Mouse (Mus musculus) bone marrow macrophage, adult 2 months (primary cell): ENCODE results near the gene Akap5.

Source experiments
- CTCF ChIP-seq: IDR thresholded peaks from 2 replicates; pipeline ENCODE4 v1.5.1; 2012; ENCODE audit warnings: low read depth, mild to moderate bottlenecking, low read length, moderate library complexity
- POLR2A ChIP-seq: IDR thresholded peaks from 2 replicates; pipeline ENCODE4 v1.6.1; 2012; ENCODE audit warnings: mild to moderate bottlenecking, low read depth, low read length, borderline replicate concordance

GRCm38 (mm10) chr12:76372046-76372445 is 47.4 kb downstream of the Akap5 start:
- no peak for TF ChIP-seq CTCF
- TF ChIP-seq POLR2A, result no peak
